Mouse (Mus musculus) kidney, adult 2 months (tissue): ENCODE data around the gene Cnnm3.

Experiments
- CTCF ChIP-seq: fragments of 200-500 bp; conservative IDR thresholded peaks from 2 replicates; pipeline ENCODE4 v1.5.1; 2011; ENCODE audit warnings: low read depth, mild to moderate bottlenecking, control low read depth, low read length, moderate library complexity, mixed read lengths; ENCODE audit not compliant: insufficient read depth, insufficient read length
- POLR2A ChIP-seq: fragments of 200-500 bp; IDR thresholded peaks from one replicate; pipeline ENCODE4 v1.6.1; 2011; ENCODE audit warnings: low read depth, low read length, control low read depth

- TF ChIP-seq CTCF (no peak), POLR2A (no peak)
These were observed 51.5 kb downstream of the Cnnm3 start for GRCm38 (mm10) chr1:36563197-36563596.
